Mouse (Mus musculus) adrenal gland, postnatal 14 days (tissue): Measurements from ENCODE around the gene Treml1. TPM values are rescaled to one million over a fixed set of nuclear protein-coding genes. Genes with fewer than 3 reads are reported as not detected.

Experiments used
- DNase-seq: peaks from one replicate; pipeline ENCODE4 v3.0.0; 2021; ENCODE audit warnings: mixed read lengths
- total RNA-seq: library from RNA; stranded (reverse); gene quantifications from 2 replicates; pipeline ENCODE4 v1.2.3, GENCODE M21; 2021

The Treml1 gene
- total RNA-seq, 1 experiment from 2014 or later = 0.48 TPM

- DNase-seq = no peak
Observed at GRCm38 (mm10) chr17:48360462-48360861, 746 bp downstream of the Treml1 start.

- DNase-seq = no peak
Observed at GRCm38 (mm10) chr17:48362346-48362745, 2.6 kb downstream of the Treml1 start.

GRCm38 (mm10) chr17:48362966-48363365 lies 3.2 kb downstream of the Treml1 start:
- DNase-seq = peak; percentile 46

- DNase-seq = no peak
Observed at GRCm38 (mm10) chr17:48363421-48363965, 3.8 kb downstream of the Treml1 start.

GRCm38 (mm10) chr17:48365511-48366155 lies 5.9 kb downstream of the Treml1 start:
- DNase-seq = no peak

GRCm38 (mm10) chr17:48366806-48367205 lies 7.1 kb downstream of the Treml1 start:
- DNase-seq = no peak

- DNase-seq = no peak
Observed at GRCm38 (mm10) chr17:48371621-48372020, 11.9 kb downstream of the Treml1 start.

- DNase-seq = no peak
Observed at GRCm38 (mm10) chr17:48372987-48373386, 13.3 kb downstream of the Treml1 start.

- DNase-seq = no peak
Observed at GRCm38 (mm10) chr17:48376102-48376501, 16.4 kb downstream of the Treml1 start.

- DNase-seq = no peak
Observed at GRCm38 (mm10) chr17:48379050-48379449, 19.3 kb downstream of the Treml1 start.

GRCm38 (mm10) chr17:48385786-48386461 lies 26.2 kb downstream of the Treml1 start:
- DNase-seq = no peak

GRCm38 (mm10) chr17:48388666-48389065 lies 28.9 kb downstream of the Treml1 start:
- DNase-seq = no peak

GRCm38 (mm10) chr17:48389442-48389841 lies 29.7 kb downstream of the Treml1 start:
- no peak for DNase-seq

- DNase-seq = no peak
Observed at GRCm38 (mm10) chr17:48391446-48391845, 31.7 kb downstream of the Treml1 start.

- DNase-seq = no peak
Observed at GRCm38 (mm10) chr17:48392616-48393015, 32.9 kb downstream of the Treml1 start.

- DNase-seq = no peak
Observed at GRCm38 (mm10) chr17:48401710-48402109, 42.0 kb downstream of the Treml1 start.

GRCm38 (mm10) chr17:48402751-48403150 lies 43.0 kb downstream of the Treml1 start:
- no peak for DNase-seq

GRCm38 (mm10) chr17:48403848-48404247 lies 44.1 kb downstream of the Treml1 start:
- no peak for DNase-seq

- no peak for DNase-seq
Observed at GRCm38 (mm10) chr17:48404706-48405105, 45.0 kb downstream of the Treml1 start.

- no peak for DNase-seq
Observed at GRCm38 (mm10) chr17:48407154-48407553, 47.4 kb downstream of the Treml1 start.

- DNase-seq = no peak
Observed at GRCm38 (mm10) chr17:48407910-48408525, 48.3 kb downstream of the Treml1 start.

- peak; percentile 90 for DNase-seq
Observed at GRCm38 (mm10) chr17:48408526-48409291, 49.0 kb downstream of the Treml1 start.
